8 mouse cellular contexts compared by ENCODE assay signal in genomic region chr16:29683563-29683962, GRCm38 (mm10).
DNase-seq lines count a peak whose midpoint lies in the region; ATAC-seq and TF ChIP-seq lines count a peak whose summit lies in the region.

No protein-coding gene starts in this region.

- intact Hi-C loops in left cerebral cortex, postnatal 14 days (cut with DNase I), result no loop called here

- no peak overlapping the region for H3K4me3 ChIP-seq in kidney, adult 2 months (ENCODE audit: insufficient read depth, low read depth, low read length)
- H3K4me3 ChIP-seq in neural tube, embryonic 11.5 days (ENCODE audit: low read depth, low read length), result no peak overlapping the region
- H3K4me3 ChIP-seq in cerebellum, adult 2 months (replicated peaks; ENCODE audit: insufficient read depth, low read depth, low read length), result no peak overlapping the region

- TF ChIP-seq POLR2A in kidney, adult 2 months (IDR thresholded peaks at IDR 0.05; ENCODE audit: low read depth, low read length), result no peak
- no peak for TF ChIP-seq POLR2A in cerebellum, adult 2 months (IDR thresholded peaks at IDR 0.05; ENCODE audit: borderline replicate concordance, insufficient read depth, low read length)

- no peaks in the 10 kb centered on the region for H3K4me1 ChIP-seq in kidney, adult 2 months (ENCODE audit: control insufficient read depth, insufficient read depth, low read length)
- H3K4me1 ChIP-seq in neural tube, embryonic 11.5 days (ENCODE audit: control insufficient read depth, insufficient read depth, low read length), result peaks cover 14% of the 10 kb centered on the region
- H3K4me1 ChIP-seq in cerebellum, adult 2 months (ENCODE audit: control insufficient read depth, insufficient read depth, low read length), result no peaks in the 10 kb centered on the region

- no peaks in the 10 kb centered on the region for H3K9me3 ChIP-seq in neural tube, embryonic 11.5 days (ENCODE audit: control insufficient read depth, low read length)

- peak; percentile 81 for ATAC-seq in neural tube, embryonic 11.5 days (ENCODE audit: insufficient read depth, low FRiP score, low TSS enrichment)

- no peak for TF ChIP-seq CTCF in kidney, adult 2 months (conservative IDR thresholded peaks at IDR 0.05; ENCODE audit: insufficient read depth, insufficient read length, low read depth, low read length)
- TF ChIP-seq CTCF in cerebellum, adult 2 months (IDR thresholded peaks at IDR 0.05; ENCODE audit: borderline replicate concordance, insufficient read depth, low read depth, low read length), result no peak

- no peaks in the 10 kb centered on the region for H3K27me3 ChIP-seq in kidney, adult 2 months (replicated peaks; ENCODE audit: control insufficient read depth, insufficient read depth, low read length)
- no peaks in the 10 kb centered on the region for H3K27me3 ChIP-seq in neural tube, embryonic 11.5 days (ENCODE audit: control insufficient read depth, insufficient read depth, low read length)
- no peaks in the 10 kb centered on the region for H3K27me3 ChIP-seq in cerebellum, adult 2 months (ENCODE audit: control insufficient read depth, insufficient read depth, low read length)

- WGBS in kidney, adult 2 months, result 33% methylated on average over 12 of the region's 12 CpGs
- WGBS in neural tube, embryonic 11.5 days, result 4% methylated on average over 12 of the region's 12 CpGs
- WGBS in cerebellum, adult 2 months, result 32% methylated on average over 12 of the region's 12 CpGs

- no peak overlapping the region for H3K27ac ChIP-seq in kidney, adult 2 months (ENCODE audit: insufficient read depth, low read depth, low read length)
- peak overlapping the region; percentile 79 for H3K27ac ChIP-seq in neural tube, embryonic 11.5 days (ENCODE audit: low read depth, low read length)
- H3K27ac ChIP-seq in cerebellum, adult 2 months (ENCODE audit: insufficient read depth, low read length), result no peak overlapping the region

- peak overlapping the region; percentile 52 for H3K9ac ChIP-seq in neural tube, embryonic 11.5 days (ENCODE audit: low read length)

- H3K4me2 ChIP-seq in neural tube, embryonic 11.5 days (ENCODE audit: low read depth), result peak overlapping the region; percentile 43

- H3K36me3 ChIP-seq in kidney, adult 2 months (ENCODE audit: control insufficient read depth, insufficient read depth, low read length), result no peaks in the 10 kb centered on the region
- H3K36me3 ChIP-seq in neural tube, embryonic 11.5 days (ENCODE audit: control insufficient read depth, insufficient read depth, low read length), result no peaks in the 10 kb centered on the region

- peak; percentile 51 to 55 for DNase-seq in cerebellum, postnatal 10 days
- no peak for DNase-seq in cerebellum, postnatal 25 days
- peak; percentile 12 to 31 for DNase-seq in heart, adult 18-20 months
- DNase-seq in kidney, adult 2 months, result peak; percentile 62
- peak; percentile 86 for DNase-seq in neural tube, embryonic 11.5 days (ENCODE audit: low spot score)
- no peak for DNase-seq in cerebellum, adult 2 months
- DNase-seq in left cerebral cortex, postnatal 14 days (ENCODE audit: low spot score in 2 of 2), result no peak
- DNase-seq in thymus, postnatal 10 days (ENCODE audit: low spot score in 2 of 2), result no peak

Comparison
In these comparisons a context has a peak if more than half of its experiments do, and no peak if none do; other contexts are left out.
1. DNase-seq: peak in cerebellum, postnatal 10 days (2 of 2), heart, adult 18-20 months (2 of 2), kidney, adult 2 months (single experiment) and neural tube, embryonic 11.5 days (single experiment); none in cerebellum, postnatal 25 days (0 of 2), cerebellum, adult 2 months (0 of 2), left cerebral cortex, postnatal 14 days (0 of 2) and thymus, postnatal 10 days (0 of 2).